Mouse (Mus musculus) ES-E14 (cell line): ENCODE results near the gene Ephb1. TPM values are rescaled to one million over a fixed set of nuclear protein-coding genes. Genes with fewer than 3 reads are reported as not detected.

ENCODE experiments used
- DNase-seq: peaks from one replicate; pipeline ENCODE4 v3.0.0-alpha.2; 2013; ENCODE audit warnings: low read depth, low spot score
- H3K27ac ChIP-seq: 2 replicates; pipeline ENCODE4 v1.5.1; 2012; ENCODE audit warnings: low read depth, mild to moderate bottlenecking, low read length, moderate library complexity, mixed read lengths; ENCODE audit not compliant: poor library complexity, insufficient read depth, severe bottlenecking
- H3K36me3 ChIP-seq: 2 replicates; pipeline ENCODE4 v1.6.1; 2012; ENCODE audit warnings: mild to moderate bottlenecking, low read length, moderate library complexity, mixed read lengths; ENCODE audit not compliant: control insufficient read depth, poor library complexity, insufficient read depth, severe bottlenecking
- H3K4me1 ChIP-seq, 2 experiments: fragments of 150-350 bp in 1 of 2; sonication (generic) in 1 of 2; 2 replicates each; pipeline ENCODE4 v1.6.1; 2012; ENCODE audit warnings: low read length in 2 of 2, mild to moderate bottlenecking in 1 of 2, mixed read lengths in 1 of 2; ENCODE audit not compliant: control insufficient read depth in 2 of 2, insufficient read depth in 2 of 2, poor library complexity in 1 of 2
- H3K4me3 ChIP-seq, 2 experiments: fragments of 150-350 bp in 1 of 2; sonication (generic) in 1 of 2; 2 replicates each; pipeline ENCODE4 v1.5.1; 2012; ENCODE audit warnings: low read length in 2 of 2, low read depth in 1 of 2, mild to moderate bottlenecking in 1 of 2, mixed read lengths in 1 of 2; ENCODE audit not compliant: insufficient read depth in 1 of 2, poor library complexity in 1 of 2, severe bottlenecking in 1 of 2
- H3K9ac ChIP-seq: 2 replicates; pipeline ENCODE4 v1.6.1; 2012; ENCODE audit warnings: low read depth, mild to moderate bottlenecking, low read length, mixed read lengths; ENCODE audit not compliant: poor library complexity, insufficient read depth, severe bottlenecking
- H3K9me3 ChIP-seq: fragments of 150-350 bp; sonication (generic); 2 replicates; pipeline ENCODE4 v1.6.1; 2012; ENCODE audit warnings: low read depth, mild to moderate bottlenecking, low read length; ENCODE audit not compliant: control insufficient read depth, insufficient read depth
- CHD2 ChIP-seq: IDR thresholded peaks from 2 replicates; pipeline ENCODE4 v1.6.1; 2014; ENCODE audit warnings: mild to moderate bottlenecking, low read depth, low read length, inconsistent platforms
- HCFC1 ChIP-seq: IDR thresholded peaks from 2 replicates; pipeline ENCODE4 v1.6.1; 2012; ENCODE audit warnings: low read length, inconsistent platforms, borderline replicate concordance; ENCODE audit not compliant: insufficient read depth
- MAFK ChIP-seq: IDR thresholded peaks from 2 replicates; pipeline ENCODE4 v1.6.1; 2014; ENCODE audit warnings: mild to moderate bottlenecking, low read depth, low read length, inconsistent platforms; ENCODE audit not compliant: insufficient read depth
- ZC3H11A ChIP-seq: IDR thresholded peaks from 2 replicates; pipeline ENCODE4 v1.6.1; 2012; ENCODE audit warnings: low read depth, mild to moderate bottlenecking, inconsistent platforms, low read length, borderline replicate concordance
- ZNF384 ChIP-seq: IDR thresholded peaks from 2 replicates; pipeline ENCODE4 v1.6.1; 2012; ENCODE audit warnings: low read depth, low read length, inconsistent platforms
- in situ Hi-C, 2 experiments: fragments of 600-800 bp; cut with MboI; formaldehyde crosslinking; loops; one replicate each; pipeline ENCODE4 v1.15.1; 2025; ENCODE audit warnings: low sequenced_read_pairs in 2 of 2, inconsistent platforms in 1 of 2; ENCODE audit not compliant: unreplicated experiment in 2 of 2
- total RNA-seq: library from RNA; depleted of rRNA; stranded (reverse); fragments of 300-350 nt; gene quantifications from 2 replicates; pipeline ENCODE4 v1.2.3, GENCODE M21; 2012

The Ephb1 gene
- total RNA-seq, 1 experiment: 0.27 TPM

DNA sequence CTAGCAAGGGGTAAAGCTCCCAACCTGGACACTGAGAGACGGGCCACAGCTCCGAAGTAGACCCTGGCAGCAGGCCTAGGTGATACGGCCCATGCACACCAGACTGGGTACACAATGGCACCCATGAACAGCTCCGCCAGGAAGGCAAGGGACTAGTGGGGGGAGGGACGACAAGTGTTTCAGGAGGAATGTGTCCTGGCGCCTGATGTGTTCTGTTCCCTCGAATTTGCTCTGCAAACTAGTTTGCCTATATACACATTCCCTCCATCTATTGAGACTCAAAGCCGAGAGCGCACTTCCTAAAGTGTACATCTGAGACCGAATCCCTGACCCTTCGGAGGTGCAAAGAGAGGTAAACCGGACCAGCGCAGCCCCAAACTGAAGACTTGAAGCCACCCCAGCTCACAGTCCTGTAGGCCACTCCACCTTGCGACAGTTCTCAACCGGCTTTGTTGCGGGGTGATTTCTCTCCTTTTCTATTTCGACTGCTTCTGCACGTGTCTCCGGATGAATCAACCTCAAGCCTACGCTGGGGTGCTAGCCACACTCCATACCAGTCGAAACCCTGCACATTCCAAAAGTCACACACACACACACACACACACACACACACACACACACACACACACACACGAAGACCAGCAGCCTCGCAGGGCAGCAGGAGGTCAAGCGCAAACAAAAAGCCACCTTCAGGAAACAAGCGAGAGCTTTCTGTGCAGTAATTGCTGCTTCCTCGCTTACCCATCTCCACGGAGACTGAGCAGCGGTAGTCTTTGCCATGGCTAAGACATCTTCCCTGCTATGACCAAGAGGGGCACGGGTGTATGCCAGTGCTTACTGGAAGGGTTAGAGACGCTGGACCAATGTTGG lies 2.1 kb downstream of the Ephb1 start:
- Histone ChIP-seq H3K36me3 (no peaks in the 10 kb centered on the region), H3K27ac (no peak overlapping the region), H3K4me1 (no peaks in the 10 kb centered on the region), H3K9ac (no peak overlapping the region), H3K4me3 (peak overlapping the region in 1 of 2 experiments; percentile 63; a peak in 1 of 4 replicates), H3K9me3 (no peaks in the 10 kb centered on the region)
- DNase-seq: no peak
- in situ Hi-C loops: loop anchor here (25.0 kb wide), 1 partner anchor 1040 kb away; no protein-coding TSS in a partner anchor
- TF ChIP-seq ZNF384: no peak

GRCm38 (mm10) chr9:102351721-102352120 lies 2.8 kb downstream of the Ephb1 start:
- no peak overlapping the region for H3K9ac ChIP-seq
- no peaks in the 10 kb centered on the region for H3K36me3 ChIP-seq
- TF ChIP-seq ZNF384: no peak
- no peak for TF ChIP-seq HCFC1
- no peak for TF ChIP-seq ZC3H11A
- TF ChIP-seq CHD2: no peak
- TF ChIP-seq MAFK: no peak
- DNase-seq: no peak
- H3K9me3 ChIP-seq: no peaks in the 10 kb centered on the region
- no peak overlapping the region for H3K4me3 ChIP-seq
- in situ Hi-C loops: loop anchor here (25.0 kb wide), 1 partner anchor 1039 kb away; no protein-coding TSS in a partner anchor
- no peaks in the 10 kb centered on the region for H3K4me1 ChIP-seq
- H3K27ac ChIP-seq: no peak overlapping the region

- Histone ChIP-seq H3K9me3 (no peaks in the 10 kb centered on the region), H3K36me3 (no peaks in the 10 kb centered on the region), H3K4me1 (no peaks in the 10 kb centered on the region), H3K27ac (no peak overlapping the region), H3K4me3 (no peak overlapping the region), H3K9ac (no peak overlapping the region)
- in situ Hi-C loops: loop anchor here (25.0 kb wide), 1 partner anchor 1039 kb away; no protein-coding TSS in a partner anchor
- TF ChIP-seq ZC3H11A (no peak), ZNF384 (no peak), MAFK (no peak), HCFC1 (no peak), CHD2 (no peak)
- DNase-seq: no peak
These were observed 3.3 kb downstream of the Ephb1 start for GRCm38 (mm10) chr9:102351221-102351620.

DNA sequence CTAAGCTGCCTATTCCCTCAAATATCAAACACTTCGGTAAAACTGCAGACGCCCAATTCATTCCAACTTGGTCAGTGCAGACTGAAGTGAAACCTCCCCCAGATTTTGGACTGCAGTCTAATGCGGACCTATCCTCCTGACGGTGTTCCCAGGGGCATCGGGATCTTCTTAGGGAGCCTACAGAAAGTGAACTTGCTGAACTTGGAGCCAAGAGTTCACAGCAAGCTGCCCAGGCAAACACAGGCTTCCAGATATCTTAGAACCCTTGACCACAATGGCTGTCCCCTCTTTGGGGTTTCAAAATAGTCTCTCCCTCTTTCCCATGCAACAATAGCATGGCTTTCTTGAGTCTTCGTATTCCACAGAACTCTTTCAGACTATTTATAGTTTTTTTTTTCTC lies 3.8 kb downstream of the Ephb1 start:
- in situ Hi-C loops: loop anchor here (25.0 kb wide), 1 partner anchor 1038 kb away; no protein-coding TSS in a partner anchor
- Histone ChIP-seq H3K9ac (no peak overlapping the region), H3K4me3 (no peak overlapping the region), H3K36me3 (no peaks in the 10 kb centered on the region), H3K9me3 (no peaks in the 10 kb centered on the region), H3K27ac (no peak overlapping the region), H3K4me1 (no peaks in the 10 kb centered on the region)
- DNase-seq: no peak
- TF ChIP-seq MAFK (no peak), CHD2 (no peak), ZC3H11A (no peak), HCFC1 (no peak), ZNF384 (no peak)
